Mouse (Mus musculus): ENCODE data around the gene Gm49395.

The Gm49395 gene

DNA sequence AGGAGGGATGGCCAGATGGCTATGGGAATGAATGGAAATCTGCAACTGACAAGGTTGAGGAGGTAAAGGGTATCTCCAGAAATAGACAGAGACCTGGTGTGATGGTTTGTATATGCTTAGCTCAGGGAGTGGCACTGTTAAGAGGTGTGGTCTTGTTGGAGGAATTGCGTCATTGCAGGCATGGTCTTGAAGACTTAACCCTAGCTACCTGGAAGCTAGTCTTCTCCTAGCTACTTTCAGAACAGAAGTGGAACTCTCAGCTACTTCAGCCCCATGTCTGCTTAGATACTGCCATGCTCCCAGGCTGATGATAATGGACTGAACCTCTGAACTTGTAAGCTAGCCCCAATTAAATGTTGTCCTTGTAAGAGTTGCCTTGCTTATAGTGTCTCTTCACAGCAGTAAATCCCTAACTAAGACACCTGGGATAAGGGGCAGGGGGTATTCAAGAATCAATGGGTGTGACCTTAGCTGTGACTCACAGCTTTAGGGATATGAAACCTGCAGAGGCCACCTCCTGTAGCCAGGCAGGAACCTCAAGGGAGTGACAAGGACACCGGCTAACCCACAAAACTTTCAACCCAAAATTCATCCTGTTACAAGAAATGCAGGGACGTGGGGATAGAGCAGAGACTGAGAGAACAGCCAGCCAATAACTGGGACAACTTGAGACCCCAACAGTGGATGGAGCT lies 15.4 kb upstream of the Gm49395 start:
- no peak for TF ChIP-seq GATA4 (IDR thresholded peaks at IDR 0.05; ENCODE audit: insufficient replicate concordance, low read length)

- TF ChIP-seq GATA4 (IDR thresholded peaks at IDR 0.05; ENCODE audit: insufficient replicate concordance, low read length): no peak
These were observed 7.9 kb upstream of the Gm49395 start for GRCm38 (mm10) chr13:115109628-115110027.

- no peak for TF ChIP-seq GATA4 (IDR thresholded peaks at IDR 0.05; ENCODE audit: insufficient replicate concordance, low read length)
These were observed 5.7 kb upstream of the Gm49395 start for GRCm38 (mm10) chr13:115107436-115107835.

GRCm38 (mm10) chr13:115106183-115106582 lies 4.5 kb upstream of the Gm49395 start:
- no peak for TF ChIP-seq GATA4 (IDR thresholded peaks at IDR 0.05; ENCODE audit: insufficient replicate concordance, low read length)

GRCm38 (mm10) chr13:115102754-115103153 lies 1.0 kb upstream of the Gm49395 start:
- no peak for TF ChIP-seq GATA4 (IDR thresholded peaks at IDR 0.05; ENCODE audit: insufficient replicate concordance, low read length)

DNA sequence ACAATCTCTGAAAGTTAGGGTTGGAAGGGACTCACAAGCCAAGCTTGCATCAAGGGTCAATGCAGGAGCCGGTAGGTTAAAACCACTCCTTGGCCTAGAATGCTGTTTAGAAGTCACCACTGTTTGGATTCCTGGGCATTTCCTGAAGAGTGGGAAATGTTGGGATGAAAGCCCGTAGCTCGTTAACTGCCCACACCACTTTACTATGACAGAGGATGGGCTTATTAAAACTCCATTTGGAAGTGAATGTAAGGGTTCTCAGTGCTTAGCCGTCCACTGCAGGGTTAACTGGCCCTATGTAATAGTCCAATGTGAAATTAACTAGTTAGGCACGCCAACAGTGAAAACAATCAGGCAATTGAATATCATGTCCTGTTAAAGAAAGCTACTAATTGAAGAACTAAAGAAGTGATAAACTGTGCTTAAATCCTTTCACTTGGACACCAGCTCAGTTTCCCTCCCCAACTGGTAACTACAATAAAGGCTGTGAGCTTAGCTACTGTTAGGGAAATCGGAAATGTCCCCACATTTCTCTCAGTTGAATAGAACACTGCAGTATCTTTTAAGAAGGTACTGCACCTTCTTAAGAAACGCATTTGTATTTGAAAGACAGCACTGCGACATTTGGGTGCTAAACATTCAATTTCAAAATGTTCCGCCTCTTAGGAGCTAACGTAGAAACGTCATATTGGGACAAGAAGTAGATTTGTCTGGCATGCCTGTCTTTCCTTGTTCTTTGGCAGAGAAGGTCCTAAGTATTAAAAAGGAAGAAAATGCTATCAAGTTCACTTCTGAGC lies 1.1 kb downstream of the Gm49395 start:
- TF ChIP-seq GATA4 (IDR thresholded peaks at IDR 0.05; ENCODE audit: insufficient replicate concordance, low read length): no peak; the same call in 1 of the 2 replicates

GRCm38 (mm10) chr13:115099381-115099780 lies 2.3 kb downstream of the Gm49395 start:
- no peak for TF ChIP-seq GATA4 (IDR thresholded peaks at IDR 0.05; ENCODE audit: insufficient replicate concordance, low read length)

GRCm38 (mm10) chr13:115098227-115098626 lies 3.5 kb downstream of the Gm49395 start:
- no peak for TF ChIP-seq GATA4 (IDR thresholded peaks at IDR 0.05; ENCODE audit: insufficient replicate concordance, low read length)

- no peak for TF ChIP-seq GATA4 (IDR thresholded peaks at IDR 0.05; ENCODE audit: insufficient replicate concordance, low read length)
These were observed 4.8 kb downstream of the Gm49395 start for GRCm38 (mm10) chr13:115096965-115097364.

DNA sequence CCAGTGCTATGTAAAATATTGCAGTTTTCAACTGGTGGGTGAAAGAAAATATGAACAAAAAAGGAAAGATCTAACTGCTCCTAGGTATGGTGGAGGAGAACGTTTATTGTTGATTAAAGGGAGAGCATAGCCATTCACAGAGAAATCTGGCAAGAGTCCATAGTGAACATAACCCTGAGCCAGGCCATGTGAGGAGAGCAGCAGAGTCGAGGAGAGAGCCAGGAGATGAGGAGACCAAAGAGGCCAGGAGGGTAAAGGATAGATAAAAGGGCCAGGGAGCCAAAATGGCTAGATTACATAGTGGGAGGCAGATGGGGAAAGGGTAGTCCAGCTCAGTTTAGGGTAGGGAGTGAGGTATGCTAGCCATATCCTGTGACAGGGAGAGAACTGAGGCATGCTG lies 5.5 kb downstream of the Gm49395 start:
- TF ChIP-seq GATA4 (IDR thresholded peaks at IDR 0.05; ENCODE audit: insufficient replicate concordance, low read length): no peak

- no peak for TF ChIP-seq GATA4 (IDR thresholded peaks at IDR 0.05; ENCODE audit: insufficient replicate concordance, low read length)
These were observed 6.3 kb downstream of the Gm49395 start for GRCm38 (mm10) chr13:115095392-115095791.

DNA sequence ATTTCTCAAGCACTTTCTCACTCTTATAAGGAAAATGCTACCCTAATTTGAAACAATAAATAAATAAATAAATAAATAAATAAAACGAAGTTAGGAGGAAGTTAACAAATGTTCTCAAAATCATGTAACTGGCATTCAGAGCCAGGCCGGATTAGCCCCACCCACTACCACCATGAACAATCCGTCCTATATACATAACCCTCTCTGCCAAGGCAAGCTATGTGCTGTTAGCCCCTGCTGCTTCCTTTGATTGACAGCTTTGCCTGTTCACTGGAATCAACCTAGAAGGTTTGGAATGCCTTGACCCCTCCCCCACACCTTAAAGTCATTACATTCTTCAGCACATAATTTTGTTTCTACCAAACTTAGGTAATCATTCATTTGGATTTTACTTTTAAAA lies 10.2 kb downstream of the Gm49395 start:
- TF ChIP-seq GATA4 (IDR thresholded peaks at IDR 0.05; ENCODE audit: insufficient replicate concordance, low read length): no peak

- TF ChIP-seq GATA4 (IDR thresholded peaks at IDR 0.05; ENCODE audit: insufficient replicate concordance, low read length): no peak
These were observed 10.7 kb downstream of the Gm49395 start for GRCm38 (mm10) chr13:115090977-115091445.

GRCm38 (mm10) chr13:115090069-115090976 lies 11.4 kb downstream of the Gm49395 start, which contains the start of gene Pelo:
Gene Pelo, minus strand, starts transcription at chr13:115090186.
- TF ChIP-seq GATA4 (IDR thresholded peaks at IDR 0.05; ENCODE audit: insufficient replicate concordance, low read length): peak; percentile 86; the same call in 1 of the 2 replicates

DNA sequence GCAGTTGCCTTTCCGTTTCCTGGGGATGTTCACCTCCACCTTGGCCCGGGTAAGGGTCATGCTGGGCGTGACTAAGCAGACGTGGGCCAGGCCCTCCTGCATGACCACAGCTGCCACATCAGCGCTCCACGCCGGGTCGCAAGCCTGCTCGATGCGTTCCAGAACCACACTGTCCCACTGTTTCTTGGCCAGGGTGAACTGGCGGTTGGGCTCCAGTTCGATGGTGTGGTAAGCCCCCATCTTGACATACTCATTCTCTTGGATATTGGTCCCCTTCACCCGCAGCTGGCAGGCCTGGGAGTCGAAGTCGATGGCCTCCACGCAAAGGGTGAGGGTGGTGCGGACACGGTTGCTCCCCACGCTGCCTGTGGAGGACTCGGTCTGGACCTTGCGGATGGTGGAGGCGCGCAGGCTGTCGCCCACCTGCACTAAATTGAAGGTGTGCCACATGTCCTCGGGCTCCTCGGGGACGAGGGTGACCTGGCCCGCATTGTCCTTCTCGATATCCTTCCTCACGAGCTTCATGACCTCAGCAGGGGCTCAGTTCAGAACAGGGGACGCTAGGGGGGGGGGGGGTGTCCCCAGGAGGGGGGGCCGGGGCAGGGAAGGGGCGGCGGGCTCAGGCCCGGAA lies 12.2 kb downstream of the Gm49395 start:
- no peak for TF ChIP-seq GATA4 (IDR thresholded peaks at IDR 0.05; ENCODE audit: insufficient replicate concordance, low read length)
